Mouse (Mus musculus): ENCODE measurements around the gene Rbfox3.

Rbfox3 gene

GRCm38 (mm10) chr11:118540411-118541026, 370.9 kb downstream of the Rbfox3 start:
- DNase-seq, result no peak

- no peak for DNase-seq
Observed at GRCm38 (mm10) chr11:118538008-118538407, 373.4 kb downstream of the Rbfox3 start.

DNA sequence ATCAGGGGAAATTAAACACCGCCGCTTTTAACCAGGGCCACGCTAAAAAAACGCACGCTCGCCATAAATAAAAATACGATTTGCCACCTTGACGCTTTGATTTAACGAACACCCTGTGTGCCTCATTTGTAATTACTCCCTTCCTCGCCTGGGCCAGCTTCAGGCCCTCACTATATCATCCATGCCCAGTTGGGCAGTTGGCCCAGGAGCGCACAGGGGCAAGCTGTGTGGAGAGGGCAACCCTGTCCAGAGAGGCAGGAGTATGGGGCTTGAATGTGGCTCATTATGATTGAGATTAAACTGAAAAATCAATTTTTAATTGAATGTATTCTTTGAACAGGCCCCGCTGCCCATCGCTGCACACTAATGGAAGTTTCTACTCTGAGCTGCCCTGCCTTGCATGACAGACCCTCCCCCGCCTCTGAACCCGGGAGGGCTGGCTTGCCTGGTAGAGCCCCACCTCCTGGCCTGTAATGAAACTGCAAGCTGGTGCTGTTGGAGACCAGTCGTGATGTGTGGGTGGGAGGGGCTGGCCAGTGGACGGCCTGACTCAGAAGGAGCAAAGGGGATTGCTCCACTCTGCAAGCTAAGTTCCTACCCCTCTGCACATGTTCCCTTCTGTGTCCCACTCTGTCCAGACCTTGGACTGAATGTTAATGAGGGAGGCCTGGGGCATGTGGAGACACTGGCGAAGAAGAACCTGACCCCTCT, 376.9 kb downstream of the Rbfox3 start:
- DNase-seq, result peak; percentile 61

DNA sequence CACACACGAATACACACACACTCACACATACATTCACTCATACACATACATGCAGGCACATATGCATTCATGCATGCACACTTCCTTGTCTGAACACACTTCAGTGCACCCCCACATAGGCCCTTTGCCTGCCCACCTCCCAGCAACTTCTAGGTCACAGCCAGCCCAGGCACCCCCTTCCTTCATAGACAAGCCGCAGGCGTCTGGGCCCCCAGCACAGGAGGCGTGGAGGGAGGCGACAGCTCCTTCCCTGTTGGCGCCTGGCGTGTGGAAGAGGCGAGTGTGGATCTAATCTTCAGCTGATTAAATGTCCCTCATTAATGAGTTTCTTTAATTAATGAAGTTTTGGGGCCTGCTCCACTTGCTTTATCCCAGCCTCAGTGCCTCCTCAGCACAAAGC, 381.1 kb downstream of the Rbfox3 start:
- DNase-seq, result no peak

DNA sequence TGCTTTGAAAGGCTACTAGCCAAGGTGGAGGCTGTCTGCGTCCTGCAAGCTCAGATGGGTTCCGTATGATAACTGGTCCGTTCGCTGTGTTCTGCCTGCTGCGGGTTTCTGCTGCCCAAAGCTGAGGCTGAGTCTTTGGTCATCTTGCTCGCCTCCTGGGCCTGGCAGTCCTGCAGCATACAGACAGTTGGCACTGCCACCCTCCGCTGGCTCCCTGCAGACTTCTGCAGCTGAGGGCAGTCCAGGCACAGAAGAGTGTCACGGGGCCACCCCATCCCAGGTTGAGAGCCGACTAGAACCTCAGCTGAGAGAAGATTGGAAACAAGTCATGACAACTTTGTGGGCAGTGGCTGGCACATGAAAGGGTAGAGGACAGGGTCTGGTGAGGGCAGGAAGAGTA, 382.6 kb downstream of the Rbfox3 start:
- DNase-seq, result no peak

DNA sequence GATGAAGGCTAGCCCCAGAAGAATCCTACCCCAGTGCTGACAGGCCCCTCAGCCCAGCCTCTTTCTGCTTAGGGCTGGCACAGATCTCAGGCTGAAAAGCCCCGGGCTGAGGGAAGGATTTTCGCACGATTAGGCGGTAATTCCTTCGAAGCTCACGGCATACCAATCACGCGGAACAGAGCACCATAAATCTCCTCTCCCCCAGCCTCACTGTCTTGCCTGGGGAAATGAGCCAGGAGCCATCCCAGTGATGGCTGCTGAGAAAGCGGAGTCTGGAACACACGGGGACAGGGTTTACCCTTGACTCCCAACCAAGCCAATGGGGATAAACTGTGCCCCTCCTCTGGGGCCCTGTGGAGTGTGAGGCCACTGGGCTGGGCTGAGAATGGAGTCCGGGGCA, 386.3 kb downstream of the Rbfox3 start:
- DNase-seq, result no peak

DNA sequence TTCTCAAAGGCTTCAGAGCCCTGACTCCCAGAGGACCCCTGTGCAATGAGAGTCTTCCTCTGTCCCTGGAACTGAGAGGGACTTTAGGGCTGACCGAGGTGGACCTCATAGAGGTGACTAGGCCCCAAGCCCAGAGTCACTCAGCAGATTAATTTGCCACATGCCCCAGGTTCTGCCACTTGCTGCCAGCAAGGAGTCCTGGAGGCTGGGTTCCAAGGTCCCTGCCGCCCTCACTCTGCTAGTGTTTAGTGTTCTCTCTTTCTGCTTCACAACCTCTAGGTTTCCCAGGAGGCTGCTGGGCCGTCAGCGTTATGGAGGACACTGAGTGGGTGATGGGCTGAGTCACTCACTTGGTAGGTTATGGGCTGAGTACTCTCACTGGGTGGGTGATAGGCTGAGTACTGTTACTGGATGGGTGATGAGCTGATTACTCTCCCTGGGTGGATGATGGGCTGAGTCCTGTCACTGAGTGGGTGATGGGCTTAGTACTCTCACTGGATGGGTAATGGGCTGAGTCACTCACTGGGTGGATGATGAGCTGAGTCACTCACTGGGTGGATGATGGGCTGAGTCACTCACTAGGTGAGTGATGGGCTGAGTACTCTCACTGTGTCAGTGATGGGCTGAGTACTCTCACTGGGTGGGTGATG, 387.8 kb downstream of the Rbfox3 start:
- DNase-seq, result no peak

DNA sequence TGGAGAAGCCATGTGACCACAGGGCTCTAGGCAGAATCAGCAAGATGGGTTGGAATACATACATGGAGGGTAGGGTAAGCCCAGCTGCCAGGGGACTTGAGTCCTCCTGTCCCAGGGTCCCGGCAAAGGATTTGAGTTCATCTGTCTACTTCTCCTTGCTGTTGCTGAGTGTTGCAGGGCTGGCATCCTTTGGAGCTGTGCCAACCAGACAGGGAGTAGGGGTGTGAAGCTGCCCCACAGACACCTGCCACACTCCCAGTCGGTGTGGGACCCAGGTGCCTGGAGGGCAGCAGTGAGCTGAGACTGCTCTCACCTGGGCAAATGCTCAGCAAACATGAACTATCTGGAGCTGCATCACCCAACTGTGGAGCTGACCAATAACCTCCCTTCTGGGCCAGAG, 390.5 kb downstream of the Rbfox3 start:
- no peak for DNase-seq

DNA sequence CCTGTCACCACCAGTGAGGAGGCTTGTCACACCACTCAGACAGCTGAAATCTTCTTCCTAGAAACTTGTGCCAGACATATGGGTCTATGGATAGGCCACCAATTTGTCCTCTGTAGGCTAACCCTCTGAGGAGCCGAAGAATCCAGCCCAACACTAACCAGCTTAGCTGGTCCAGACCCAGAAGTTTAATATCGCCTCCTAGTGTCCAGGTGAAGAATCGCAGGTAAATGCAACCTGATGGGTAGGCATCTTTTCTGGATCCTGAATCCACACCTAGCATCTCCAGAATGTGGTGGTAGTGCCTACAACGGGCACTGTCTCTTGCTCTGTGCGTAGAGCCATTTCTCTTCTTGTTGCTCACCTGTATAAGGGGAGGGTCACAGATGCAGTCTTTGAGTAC, 391.1 kb downstream of the Rbfox3 start:
- DNase-seq, result no peak

- DNase-seq, result no peak
Observed at GRCm38 (mm10) chr11:118518743-118519142, 392.7 kb downstream of the Rbfox3 start.

- DNase-seq, result no peak
Observed at GRCm38 (mm10) chr11:118517924-118518323, 393.5 kb downstream of the Rbfox3 start.

GRCm38 (mm10) chr11:118512257-118512910, 399.0 kb downstream of the Rbfox3 start:
- DNase-seq, result no peak

GRCm38 (mm10) chr11:118511851-118512250, 399.5 kb downstream of the Rbfox3 start:
- no peak for DNase-seq

DNA sequence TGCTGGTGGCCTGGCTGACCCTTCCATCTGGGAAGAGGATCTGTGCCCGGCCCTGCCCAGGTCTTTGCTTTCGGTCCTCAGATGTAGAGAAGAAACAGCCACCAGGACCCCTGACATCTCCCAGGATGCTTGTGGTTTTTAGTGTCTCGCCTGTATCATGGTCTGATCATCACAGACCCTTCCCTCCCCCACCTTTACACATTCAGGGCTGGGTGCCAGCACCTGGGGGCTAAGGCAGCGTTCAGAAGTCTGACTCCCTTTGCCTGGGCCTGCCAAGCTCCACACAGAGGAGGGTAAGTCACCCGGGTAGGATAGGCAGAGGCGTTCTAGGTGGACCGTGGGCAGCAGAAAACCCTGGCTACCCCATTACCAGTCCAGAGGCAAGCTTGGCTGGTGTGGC, 403.1 kb downstream of the Rbfox3 start:
- DNase-seq, result no peak

DNA sequence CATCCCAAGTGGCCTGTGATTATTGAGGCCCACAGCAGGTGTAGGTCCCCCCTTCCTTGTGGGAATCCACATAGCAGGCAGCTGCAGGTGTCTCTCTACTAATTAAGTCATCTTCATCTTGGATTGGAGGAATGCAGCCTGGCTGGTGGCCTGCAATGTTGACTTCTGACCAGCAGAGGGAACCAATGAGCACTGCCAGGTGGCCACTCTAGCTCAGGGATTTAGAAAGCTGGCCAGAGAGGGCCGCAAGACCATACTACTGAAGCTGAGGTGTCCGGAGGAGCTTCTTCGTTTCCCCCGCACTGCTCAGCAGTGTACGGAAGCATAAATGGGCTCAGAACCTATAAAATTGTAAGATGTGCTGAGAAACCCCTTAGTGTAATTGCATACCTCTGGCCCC, 403.5 kb downstream of the Rbfox3 start:
- peak; percentile 69 for DNase-seq

DNA sequence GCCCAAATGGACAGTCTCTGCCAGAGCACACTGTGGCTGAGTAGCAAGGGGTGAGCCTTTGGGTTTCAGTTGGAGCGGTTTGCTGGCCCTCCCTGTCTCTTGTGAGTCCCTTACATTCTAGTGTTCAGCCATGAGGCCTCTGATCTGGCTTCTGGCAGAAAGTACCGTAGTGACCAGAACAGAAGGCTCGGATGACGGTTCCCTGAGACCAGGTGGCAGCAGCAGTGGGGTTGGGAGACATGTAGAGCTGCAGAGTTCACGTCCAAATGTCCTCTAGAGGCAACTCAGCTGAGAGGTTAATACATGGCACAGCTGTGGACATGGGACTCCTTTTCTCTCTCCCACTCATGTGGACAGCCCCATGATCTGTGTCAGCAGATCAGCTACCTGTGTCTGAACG, 404.3 kb downstream of the Rbfox3 start:
- no peak for DNase-seq

DNA sequence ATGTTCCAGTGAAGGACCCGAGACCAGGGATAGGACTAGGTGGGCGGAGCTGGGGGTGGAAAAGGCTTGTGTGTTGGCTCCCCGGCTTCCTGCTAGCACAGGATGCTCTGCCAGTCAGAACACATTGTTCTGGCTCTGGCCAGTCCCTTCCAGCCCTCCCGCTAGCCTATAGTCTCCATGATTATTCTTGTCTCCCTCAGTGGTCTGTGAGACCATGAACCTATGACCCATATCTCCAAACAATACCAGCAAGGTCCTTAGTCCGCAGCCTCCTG, 407.3 kb downstream of the Rbfox3 start:
- peak; percentile 51 for DNase-seq

GRCm38 (mm10) chr11:118503418-118504179, 407.8 kb downstream of the Rbfox3 start:
- DNase-seq, result no peak

DNA sequence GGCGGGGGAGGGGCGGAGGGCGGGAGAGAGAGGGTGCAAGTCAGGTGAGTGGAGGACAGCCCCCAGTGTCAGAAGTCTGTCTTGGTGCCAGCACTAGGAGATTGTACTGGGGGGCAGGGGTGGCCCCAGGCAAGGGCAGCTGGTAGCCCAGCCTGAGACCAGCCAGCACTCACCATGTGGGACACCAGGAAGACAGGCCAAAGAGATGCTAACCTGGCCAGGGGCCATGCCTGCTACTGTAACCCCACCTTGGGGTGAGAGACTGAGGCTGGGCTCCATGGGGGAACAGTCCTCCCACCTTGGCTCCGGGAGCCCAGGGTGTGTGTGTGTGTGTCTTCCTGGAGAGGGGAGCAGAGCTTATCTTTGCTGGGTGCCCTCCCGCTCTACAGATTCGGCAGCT, 408.4 kb downstream of the Rbfox3 start:
- DNase-seq, result no peak

GRCm38 (mm10) chr11:118496066-118496689, 415.2 kb downstream of the Rbfox3 start:
- no peak for DNase-seq

DNA sequence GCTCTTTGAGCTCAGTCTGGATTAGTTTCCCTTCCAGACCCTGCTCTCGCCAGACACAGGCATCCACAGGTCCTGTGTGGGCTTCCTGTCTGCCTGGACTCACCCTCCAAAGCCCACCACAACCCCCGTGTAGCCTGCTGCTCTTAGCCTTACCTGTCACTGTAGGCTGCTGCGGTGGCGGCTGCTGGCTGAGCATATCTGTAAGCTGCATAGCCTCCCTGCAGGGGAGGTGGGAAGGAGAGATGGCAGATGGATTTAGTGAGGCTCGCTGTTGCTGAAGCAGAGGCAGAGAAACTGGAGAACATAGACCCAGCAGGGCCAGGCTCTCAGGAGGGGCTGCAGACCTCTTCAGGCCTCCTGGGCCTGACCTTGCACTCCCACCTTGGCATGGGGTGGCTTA, 416.3 kb downstream of the Rbfox3 start:
- no peak for DNase-seq

- DNase-seq, result no peak
Observed at GRCm38 (mm10) chr11:118494001-118494737, 417.2 kb downstream of the Rbfox3 start.

All from lung, postnatal 10 days (tissue).